Mouse (Mus musculus): ENCODE results near the gene Sec61b. TPM values are rescaled to one million over a fixed set of nuclear protein-coding genes. Genes with fewer than 3 reads are reported as not detected.

The Sec61b gene
- polyA plus RNA-seq (2015; fragmentation: Nextera tagmentation; extraction: Ambion mirVana) = 455 and 473 TPM in 2 replicates

- Histone ChIP-seq H3K36me3 (peaks cover 63% of the 10 kb centered on the region), H3K9me3 (peaks cover 20% of the 10 kb centered on the region), H3K9ac (peak within 1 kb of the TSS; percentile 90), H3K4me3 (peak within 1 kb of the TSS; percentile 88), H3K4me2 (replicated peaks) (peak within 1 kb of the TSS; percentile 82), H3K4me1 (peaks cover 29% of the 10 kb centered on the region), H3K27me3 (no peaks in the 10 kb centered on the region), H3K27ac (peak within 1 kb of the TSS; percentile 97)
- peak; percentile 98 for ATAC-seq (ENCODE audit: low FRiP score, low read depth)
- under 1% methylated on average over 58 of the region's 58 CpGs for WGBS
These were observed at the start of gene Sec61b, which contains the start of gene Alg2 for GRCm38 (mm10) chr4:47473968-47474729. Sec61b (plus strand) TSS chr4:47474658. Alg2 (minus strand) TSS chr4:47474333.

GRCm38 (mm10) chr4:47425247-47425830, 49.1 kb upstream of the Sec61b start:
- no peaks in the 10 kb centered on the region for H3K36me3 ChIP-seq
- H3K27me3 ChIP-seq = 0 out of 2 replicates have a peak, but pooled peaks cover 4% of the 10 kb centered on the region
- H3K9me3 ChIP-seq = no peaks in the 10 kb centered on the region
- no peak for ATAC-seq (ENCODE audit: low FRiP score, low read depth)
- WGBS = 84% methylated on average over 16 of the region's 16 CpGs
- H3K4me1 ChIP-seq = peaks cover 9% of the 10 kb centered on the region; the same call in 1 of the 2 replicates
- H3K9ac ChIP-seq = no peak overlapping the region
- no peak overlapping the region for H3K4me2 ChIP-seq (replicated peaks)
- no peak overlapping the region for H3K27ac ChIP-seq
- H3K4me3 ChIP-seq = no peak overlapping the region

GRCm38 (mm10) chr4:47427606-47428005, 46.9 kb upstream of the Sec61b start:
- Histone ChIP-seq H3K27me3 (0 out of 2 replicates have a peak, but pooled peaks cover 4% of the 10 kb centered on the region), H3K9ac (no peak overlapping the region), H3K9me3 (no peaks in the 10 kb centered on the region), H3K36me3 (no peaks in the 10 kb centered on the region), H3K4me2 (replicated peaks) (no peak overlapping the region), H3K4me1 (peaks cover 9% of the 10 kb centered on the region; the same call in 1 of the 2 replicates), H3K4me3 (no peak overlapping the region), H3K27ac (no peak overlapping the region)
- WGBS = 66% methylated on average over 3 of the region's 3 CpGs
- no peak for ATAC-seq (ENCODE audit: low FRiP score, low read depth)

- no peak overlapping the region for H3K4me3 ChIP-seq
- H3K27me3 ChIP-seq = peaks cover 13% of the 10 kb centered on the region
- no peaks in the 10 kb centered on the region for H3K36me3 ChIP-seq
- H3K4me2 ChIP-seq (replicated peaks) = no peak overlapping the region
- no peak overlapping the region for H3K27ac ChIP-seq
- H3K4me1 ChIP-seq = peaks cover 3% of the 10 kb centered on the region
- no peak for ATAC-seq (ENCODE audit: low FRiP score, low read depth)
- WGBS = 41% methylated on average over 6 of the region's 6 CpGs
- no peaks in the 10 kb centered on the region for H3K9me3 ChIP-seq
- no peak overlapping the region for H3K9ac ChIP-seq
These were observed 43.9 kb upstream of the Sec61b start for GRCm38 (mm10) chr4:47430557-47430956.

GRCm38 (mm10) chr4:47431081-47431480, 43.4 kb upstream of the Sec61b start:
- Histone ChIP-seq H3K4me3 (no peak overlapping the region), H3K36me3 (no peaks in the 10 kb centered on the region), H3K9ac (no peak overlapping the region), H3K4me2 (replicated peaks) (no peak overlapping the region), H3K9me3 (no peaks in the 10 kb centered on the region), H3K27ac (no peak overlapping the region), H3K4me1 (peaks cover 8% of the 10 kb centered on the region), H3K27me3 (peaks cover 18% of the 10 kb centered on the region)
- WGBS = 85% methylated on average over 5 of the region's 5 CpGs
- no peak for ATAC-seq (ENCODE audit: low FRiP score, low read depth)

GRCm38 (mm10) chr4:47432766-47433165, 41.7 kb upstream of the Sec61b start:
- Histone ChIP-seq H3K4me1 (peaks cover 17% of the 10 kb centered on the region), H3K36me3 (no peaks in the 10 kb centered on the region), H3K27ac (no peak overlapping the region), H3K4me3 (no peak overlapping the region), H3K9ac (no peak overlapping the region), H3K9me3 (no peaks in the 10 kb centered on the region), H3K27me3 (peaks cover 31% of the 10 kb centered on the region), H3K4me2 (replicated peaks) (no peak overlapping the region)
- 87% methylated on average over 7 of the region's 7 CpGs for WGBS
- no peak for ATAC-seq (ENCODE audit: low FRiP score, low read depth)

GRCm38 (mm10) chr4:47435131-47435530, 39.3 kb upstream of the Sec61b start:
- Histone ChIP-seq H3K4me2 (replicated peaks) (no peak overlapping the region; the same call in 1 of the 2 replicates), H3K27ac (no peak overlapping the region), H3K27me3 (peaks cover 31% of the 10 kb centered on the region), H3K4me3 (no peak overlapping the region), H3K36me3 (no peaks in the 10 kb centered on the region), H3K9me3 (no peaks in the 10 kb centered on the region), H3K9ac (no peak overlapping the region), H3K4me1 (peaks cover 20% of the 10 kb centered on the region)
- WGBS = 59% methylated on average over 12 of the region's 12 CpGs
- ATAC-seq (ENCODE audit: low FRiP score, low read depth) = no peak

- Histone ChIP-seq H3K36me3 (no peaks in the 10 kb centered on the region), H3K4me2 (replicated peaks) (peak overlapping the region; percentile 34), H3K9me3 (no peaks in the 10 kb centered on the region), H3K27ac (no peak overlapping the region), H3K27me3 (peaks cover 31% of the 10 kb centered on the region), H3K4me3 (no peak overlapping the region), H3K4me1 (peaks cover 20% of the 10 kb centered on the region), H3K9ac (0 out of 2 replicates have a peak overlapping the region, but pooled peaks have one; percentile 4)
- no peak for ATAC-seq (ENCODE audit: low FRiP score, low read depth)
- 38% methylated on average over 28 of the region's 28 CpGs for WGBS
These were observed 38.7 kb upstream of the Sec61b start for GRCm38 (mm10) chr4:47435566-47436360.

- peak overlapping the region; percentile 88 for H3K4me2 ChIP-seq (replicated peaks)
- WGBS = 1% methylated on average over 33 of the region's 33 CpGs
- H3K27ac ChIP-seq = no peak overlapping the region
- peaks cover 31% of the 10 kb centered on the region for H3K27me3 ChIP-seq
- H3K9me3 ChIP-seq = no peaks in the 10 kb centered on the region
- peaks cover 20% of the 10 kb centered on the region for H3K4me1 ChIP-seq
- peak overlapping the region; percentile 80 for H3K9ac ChIP-seq
- peak overlapping the region; percentile 56 for H3K4me3 ChIP-seq
- peak; percentile 86 for ATAC-seq (ENCODE audit: low FRiP score, low read depth)
- no peaks in the 10 kb centered on the region for H3K36me3 ChIP-seq
These were observed 36.8 kb upstream of the Sec61b start for GRCm38 (mm10) chr4:47437365-47438340.

GRCm38 (mm10) chr4:47438956-47439355, 35.5 kb upstream of the Sec61b start:
- no peak overlapping the region for H3K4me3 ChIP-seq
- no peaks in the 10 kb centered on the region for H3K9me3 ChIP-seq
- no peaks in the 10 kb centered on the region for H3K36me3 ChIP-seq
- no peak overlapping the region for H3K9ac ChIP-seq
- H3K4me2 ChIP-seq (replicated peaks) = no peak overlapping the region
- 78% methylated on average over 6 of the region's 6 CpGs for WGBS
- peaks cover 31% of the 10 kb centered on the region for H3K27me3 ChIP-seq
- peaks cover 20% of the 10 kb centered on the region for H3K4me1 ChIP-seq
- H3K27ac ChIP-seq = no peak overlapping the region
- no peak for ATAC-seq (ENCODE audit: low FRiP score, low read depth)

- 85% methylated on average over 11 of the region's 11 CpGs for WGBS
- H3K9me3 ChIP-seq = no peaks in the 10 kb centered on the region
- no peak for ATAC-seq (ENCODE audit: low FRiP score, low read depth)
- peaks cover 13% of the 10 kb centered on the region; the same call in 1 of the 2 replicates for H3K4me1 ChIP-seq
- no peak overlapping the region for H3K4me2 ChIP-seq (replicated peaks)
- peaks cover 14% of the 10 kb centered on the region for H3K27me3 ChIP-seq
- no peak overlapping the region for H3K27ac ChIP-seq
- H3K9ac ChIP-seq = no peak overlapping the region
- no peaks in the 10 kb centered on the region for H3K36me3 ChIP-seq
- H3K4me3 ChIP-seq = no peak overlapping the region
These were observed 33.5 kb upstream of the Sec61b start for GRCm38 (mm10) chr4:47440951-47441350.

All from limb, embryonic 13.5 days (tissue).